Mouse (Mus musculus): ENCODE measurements around the gene Gramd4.

- TF ChIP-seq CTCF (IDR thresholded peaks at IDR 0.05) (no peak), POLR2A (IDR thresholded peaks at IDR 0.05; ENCODE audit: insufficient read depth, low read depth, low read length) (no peak)
Measured at GRCm38 (mm10) chr15:86080408-86080807, 22.9 kb downstream of the Gramd4 start.
